Mouse (Mus musculus): ENCODE results near the gene Zbtb42.

Gene Zbtb42

DNA sequence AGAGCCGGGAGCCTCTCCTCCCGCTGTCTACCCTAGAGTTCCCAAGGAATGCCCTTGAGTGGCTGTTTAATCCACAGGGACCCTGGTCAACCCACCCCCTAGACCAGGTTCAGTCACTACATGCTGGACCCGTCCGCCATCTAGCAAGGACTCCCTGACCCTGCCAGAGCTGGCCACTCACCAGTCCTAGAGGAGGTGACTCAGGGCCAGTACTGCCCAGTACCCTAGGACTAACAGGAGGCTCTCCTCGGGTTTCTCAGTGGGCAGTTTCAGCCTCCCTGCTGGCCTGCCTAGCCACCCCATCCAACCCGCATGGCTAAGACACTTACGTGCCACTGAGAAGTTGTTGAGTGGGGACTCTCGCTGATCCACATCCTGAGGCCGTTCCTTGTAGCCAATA lies 16.8 kb upstream of the Zbtb42 start:
- DNase-seq, result no peak

DNA sequence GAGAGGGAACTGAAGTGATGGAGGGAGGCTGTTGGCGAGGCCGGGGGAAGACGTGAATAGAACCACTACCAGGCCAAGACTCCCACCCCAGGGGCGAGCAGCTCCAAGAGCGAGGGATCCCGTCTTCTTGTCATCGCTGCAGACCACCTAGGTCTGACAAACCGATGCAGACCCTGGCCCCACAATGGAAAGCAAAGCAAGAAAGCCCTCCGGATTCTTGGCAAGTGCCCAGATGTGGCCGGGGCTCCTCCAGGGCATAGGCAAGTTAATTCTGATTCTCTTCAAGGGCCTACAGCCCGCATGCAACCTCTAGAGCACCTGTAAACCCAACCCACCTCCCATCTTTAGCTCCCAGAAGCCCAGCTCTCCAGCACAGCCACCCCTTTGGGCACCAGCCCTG lies 15.3 kb upstream of the Zbtb42 start:
- DNase-seq, result no peak

GRCm38 (mm10) chr12:112663716-112664115 lies 14.9 kb upstream of the Zbtb42 start:
- no peak for DNase-seq

GRCm38 (mm10) chr12:112664124-112664523 lies 14.5 kb upstream of the Zbtb42 start:
- DNase-seq, result no peak

DNA sequence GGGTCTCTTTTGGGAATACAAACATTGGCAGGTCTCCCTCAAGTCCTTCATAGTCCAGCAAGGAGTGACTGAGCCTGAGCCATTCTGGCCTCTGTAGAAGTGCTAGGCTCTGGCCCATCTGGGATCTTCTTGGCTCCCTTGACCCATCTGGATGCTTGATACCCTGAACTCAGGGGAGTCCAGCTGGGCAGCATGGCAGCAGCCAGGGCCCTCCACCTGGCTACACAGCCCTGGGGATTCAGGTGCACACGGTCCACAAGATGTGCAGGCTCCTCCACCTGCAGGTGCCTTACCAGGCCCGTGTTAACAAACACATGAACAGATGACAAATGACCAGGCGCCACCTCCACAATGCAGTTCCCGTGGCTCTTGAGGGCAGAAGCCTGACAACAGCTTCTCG lies 14.0 kb upstream of the Zbtb42 start:
- no peak for DNase-seq

GRCm38 (mm10) chr12:112665445-112665844 lies 13.2 kb upstream of the Zbtb42 start:
- DNase-seq, result peak; percentile 63 to 72

DNA sequence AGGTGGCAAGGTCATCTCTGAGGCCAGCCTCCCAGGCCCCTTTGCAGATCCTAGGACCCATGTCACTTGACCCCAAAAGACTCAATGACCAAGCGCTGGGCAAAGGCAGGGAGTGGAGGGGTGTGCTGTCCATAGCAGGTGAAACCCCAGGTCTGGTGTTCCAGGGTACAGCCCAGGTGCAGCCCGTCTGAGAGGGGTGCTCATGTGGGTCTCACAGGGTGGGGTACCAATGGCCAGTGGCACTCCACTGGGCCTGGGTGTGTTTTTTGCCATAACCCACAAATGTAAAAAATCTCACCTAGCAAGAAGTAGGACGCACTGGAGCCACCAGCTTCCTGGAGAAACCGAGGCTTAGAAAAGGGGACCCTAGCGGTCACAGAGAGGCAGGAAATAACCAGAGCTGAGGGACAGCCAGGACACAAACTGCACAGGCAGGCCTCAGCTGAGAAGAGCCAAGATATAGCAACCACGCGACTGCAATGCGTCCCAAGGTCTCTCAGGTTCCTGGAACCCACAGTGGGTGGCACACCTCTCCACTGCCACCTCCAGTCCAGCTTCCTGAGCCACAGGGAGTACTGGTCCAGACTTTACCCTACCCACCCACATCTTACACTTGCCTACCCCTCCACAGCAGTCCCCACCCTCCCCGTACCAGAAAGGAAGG lies 12.6 kb upstream of the Zbtb42 start:
- no peak for DNase-seq

DNA sequence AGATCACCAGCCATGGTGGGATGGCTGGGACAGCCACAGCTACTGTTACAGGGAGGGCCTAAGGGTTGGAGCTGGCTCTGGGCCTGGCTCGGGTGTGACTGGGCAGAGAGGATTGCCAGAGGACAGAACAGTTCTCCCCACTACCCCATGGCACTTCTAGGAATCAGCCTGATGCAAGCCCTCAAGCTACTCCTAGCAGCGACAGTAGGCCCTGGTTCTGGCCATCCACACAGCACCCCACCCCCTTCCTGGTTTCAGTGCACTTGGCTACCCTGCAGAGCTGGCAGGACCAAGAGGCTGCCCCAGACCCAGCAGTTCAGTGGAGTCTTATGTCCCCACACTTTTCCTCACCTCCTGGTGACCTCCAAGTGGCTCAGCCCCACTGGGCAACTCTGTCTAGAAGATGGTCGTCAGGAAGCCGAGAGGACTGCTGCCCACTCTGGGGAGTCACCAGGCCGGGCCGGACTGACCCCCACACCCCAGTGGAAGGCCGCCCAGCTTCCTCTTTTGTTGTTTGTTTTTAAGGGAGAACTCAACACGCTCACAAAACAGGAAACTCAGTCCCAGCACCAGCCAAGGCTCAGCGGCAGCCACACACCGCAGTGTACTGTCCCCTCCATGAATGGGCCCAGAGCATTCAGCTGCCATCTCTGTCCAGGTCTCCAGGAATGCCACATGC lies 10.9 kb upstream of the Zbtb42 start:
- DNase-seq, result peak; percentile 31 to 50

GRCm38 (mm10) chr12:112670718-112671393 lies 7.8 kb upstream of the Zbtb42 start:
- peak in 1 of 2 experiments; percentile 59 for DNase-seq

DNA sequence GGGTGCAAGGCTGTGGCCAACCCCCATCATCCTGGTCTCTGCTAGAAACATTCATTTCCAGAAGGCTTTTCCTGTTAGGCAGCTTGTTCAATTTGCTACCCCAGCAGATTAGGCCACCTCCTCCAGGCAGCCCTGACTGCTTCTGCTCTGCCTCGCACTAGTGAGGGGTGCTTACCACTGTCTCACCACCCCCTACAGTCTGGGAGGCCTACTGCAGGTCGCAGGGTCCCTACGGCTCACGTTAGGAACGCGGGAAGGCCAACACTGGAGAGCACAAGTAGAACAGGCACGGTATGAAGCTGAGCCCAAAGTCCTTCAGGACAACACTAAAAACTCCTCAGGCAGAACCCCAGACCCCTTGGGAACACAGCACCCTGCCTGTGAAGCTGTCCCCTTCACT lies 6.7 kb upstream of the Zbtb42 start:
- peak in 1 of 2 experiments; percentile 47 for DNase-seq

DNA sequence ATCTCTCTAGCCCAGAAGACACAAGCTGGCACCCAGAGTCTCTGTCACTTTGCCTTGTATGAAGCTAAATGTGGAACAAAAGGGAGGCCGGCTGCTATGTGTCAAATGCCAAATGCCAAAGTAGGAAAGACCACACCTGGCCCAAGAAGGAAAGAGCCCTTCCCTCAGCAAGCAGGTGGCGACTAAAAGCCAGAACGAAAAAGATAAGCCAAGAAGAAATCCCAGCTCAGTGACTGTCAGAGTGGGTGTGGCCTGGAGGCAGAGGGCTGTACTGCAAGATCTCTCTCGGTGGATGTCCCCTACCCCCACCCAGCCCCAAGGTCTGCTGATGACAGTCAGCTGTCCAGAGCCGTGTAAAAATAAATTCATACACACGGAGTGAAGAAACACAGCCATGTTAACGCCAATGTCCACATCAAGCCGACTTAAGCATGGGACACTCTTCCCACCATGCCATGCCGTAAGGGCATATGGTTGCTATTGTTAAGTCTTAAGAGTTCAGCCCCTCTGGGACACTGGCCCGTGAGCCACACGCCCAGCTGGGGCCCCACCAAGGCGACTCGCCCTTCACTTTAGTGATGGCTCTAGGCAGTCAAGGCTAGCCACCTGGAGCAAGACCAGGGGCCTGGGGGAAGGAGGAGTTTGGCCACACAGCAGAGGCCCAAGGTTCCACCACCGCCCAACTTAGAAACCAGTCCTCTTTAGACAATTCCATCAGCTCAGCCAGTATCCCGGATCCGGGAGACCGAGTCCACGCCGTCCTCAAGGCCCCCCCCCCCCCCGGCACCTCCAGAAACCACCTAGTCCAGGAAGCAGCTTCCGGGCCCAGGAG lies 5.7 kb upstream of the Zbtb42 start:
- DNase-seq, result peak in 1 of 2 experiments; percentile 40

DNA sequence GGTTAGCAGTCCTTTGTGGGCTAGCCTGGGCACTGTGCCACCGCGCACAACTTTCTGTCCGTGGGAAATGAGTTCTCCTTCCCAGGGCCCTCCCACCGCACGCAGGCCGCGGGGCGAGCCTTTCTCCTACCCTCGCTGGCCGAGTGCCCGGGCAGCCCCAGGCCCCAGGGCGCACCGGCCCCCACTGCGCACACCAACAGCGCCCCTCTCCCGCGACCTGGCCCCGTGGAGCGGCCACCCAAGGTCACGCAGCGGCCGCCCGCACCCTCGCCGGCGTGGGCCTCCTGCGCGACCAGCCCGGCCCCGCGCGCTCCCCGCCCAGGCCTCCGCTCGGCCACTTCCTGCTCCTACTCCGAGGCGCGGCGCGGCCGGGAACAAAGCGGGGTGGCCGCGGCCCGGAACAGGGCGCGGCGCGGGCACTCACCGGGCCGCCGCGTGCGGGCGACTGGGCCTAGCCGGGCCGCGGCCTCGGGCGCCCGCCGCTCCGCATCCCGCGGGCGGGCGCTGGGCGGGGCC lies 5.0 kb upstream of the Zbtb42 start:
- DNase-seq, result peak; percentile 48 to 78

DNA sequence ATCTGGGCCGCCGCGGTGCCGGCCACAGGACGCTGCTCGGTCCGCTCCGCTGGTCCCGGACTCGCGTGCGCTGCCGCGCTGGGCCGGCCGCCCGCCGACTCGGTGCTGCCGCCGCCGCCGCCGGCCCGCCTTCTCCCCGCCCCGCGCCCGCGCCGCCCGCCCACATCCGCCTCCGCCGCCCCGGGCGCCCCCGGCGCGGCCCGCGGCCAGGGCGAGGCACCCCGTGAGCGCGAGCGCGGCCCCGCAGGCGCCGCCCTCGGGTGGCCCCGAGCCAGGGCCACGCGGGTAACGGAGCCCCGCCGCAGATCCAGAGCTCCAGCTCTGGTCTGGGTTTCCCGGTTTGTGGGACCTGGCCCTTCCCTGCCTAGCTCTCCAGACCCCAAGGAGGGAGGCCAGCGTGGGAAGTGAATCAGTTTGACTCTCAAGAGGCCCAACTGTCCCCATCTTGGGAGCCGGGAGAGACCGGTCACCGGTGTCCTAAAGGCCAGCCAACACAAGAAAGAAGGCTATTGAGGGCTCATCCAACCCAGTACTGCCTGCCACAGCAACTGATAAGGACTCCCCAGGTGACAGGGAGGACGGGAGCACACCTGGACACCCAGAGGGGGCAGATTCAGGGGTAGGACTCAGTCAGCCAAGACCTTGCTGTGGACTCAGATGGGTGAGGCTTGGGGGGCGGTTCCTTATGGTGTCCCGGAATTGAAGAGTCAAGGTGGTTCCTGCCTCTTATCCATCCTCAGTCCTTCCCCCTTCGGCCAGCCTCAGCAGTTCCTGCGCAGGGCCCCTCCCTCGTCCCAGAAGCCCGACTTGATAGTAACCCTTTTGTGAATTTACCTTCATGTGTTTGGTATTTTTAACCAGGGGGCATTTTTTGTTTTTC lies 4.3 kb upstream of the Zbtb42 start, which contains the start of gene Akt1:
Akt1 (minus strand) TSS at position 753 of the 880 bp plus-strand sequence.
- DNase-seq, result peak; percentile 55 to 79

DNA sequence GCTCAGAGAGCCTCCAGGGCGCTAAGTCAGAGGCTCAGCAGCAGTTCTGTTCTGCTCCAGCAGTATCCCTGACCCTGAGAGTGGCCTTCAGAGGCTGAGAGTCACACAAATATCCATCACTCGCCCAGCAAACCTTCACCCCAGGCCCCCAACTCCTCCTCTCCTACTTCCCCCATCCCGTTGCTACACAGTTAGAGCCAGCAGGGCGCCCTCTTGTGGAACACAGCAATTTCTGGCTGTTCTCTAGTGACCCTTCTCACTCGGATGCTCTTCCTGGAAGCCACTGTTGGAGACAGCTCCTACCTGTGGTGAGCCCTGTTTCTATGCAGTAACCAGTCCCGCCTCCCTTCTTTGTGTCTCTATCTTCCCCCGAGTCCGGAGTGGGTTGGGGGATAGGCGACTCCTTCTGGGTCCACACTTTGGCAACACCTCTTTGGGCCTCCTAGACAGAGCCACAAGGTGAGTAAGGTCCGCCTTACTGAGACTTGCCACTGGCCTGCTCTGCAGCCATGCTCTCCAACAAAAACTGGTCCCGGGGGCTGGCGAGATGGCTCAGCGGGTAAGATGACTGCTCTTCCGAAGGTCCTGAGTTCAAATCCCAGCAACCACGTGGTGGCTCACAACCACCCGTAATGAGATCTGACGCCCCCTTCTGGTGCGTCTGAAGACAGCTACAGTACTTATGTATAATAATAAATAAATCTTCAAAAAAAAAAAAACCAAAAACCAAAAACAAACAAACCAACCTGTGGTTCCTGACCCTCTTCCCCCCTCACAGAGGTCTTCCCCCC lies 3.2 kb upstream of the Zbtb42 start:
- peak; percentile 86 to 91 for DNase-seq

- DNase-seq, result no peak
Observed at GRCm38 (mm10) chr12:112677076-112677475, 1.6 kb upstream of the Zbtb42 start.

DNA sequence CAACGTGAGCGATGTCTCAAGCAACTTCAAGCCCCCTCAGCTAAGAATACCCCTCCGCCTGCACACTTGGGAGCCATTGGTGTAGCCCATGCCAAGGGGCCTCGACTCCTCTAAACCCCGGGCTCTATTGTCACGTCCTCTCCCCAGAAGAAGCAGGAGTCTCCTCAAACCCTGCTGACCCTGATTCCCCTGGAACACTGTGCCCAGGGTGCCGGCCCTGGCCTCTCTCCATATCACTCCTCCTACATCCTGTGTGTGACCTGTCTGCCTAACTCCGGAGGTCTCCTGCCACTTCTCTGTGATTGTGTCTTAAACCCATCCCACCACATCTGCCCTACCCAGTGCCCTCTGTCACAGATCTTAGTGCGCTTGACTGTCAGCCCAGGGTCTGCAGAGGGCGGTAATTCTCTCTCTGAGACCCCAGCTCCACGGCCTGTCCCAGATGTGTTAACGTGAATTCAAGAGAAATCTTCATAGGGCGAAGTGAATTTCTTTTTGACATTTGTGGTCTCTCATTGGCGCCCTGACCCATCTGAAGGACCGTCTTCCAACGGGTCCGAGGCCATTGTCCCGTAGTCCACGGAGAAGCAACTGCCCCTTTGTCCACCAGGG lies 579 bp upstream of the Zbtb42 start:
- DNase-seq, result no peak

DNA sequence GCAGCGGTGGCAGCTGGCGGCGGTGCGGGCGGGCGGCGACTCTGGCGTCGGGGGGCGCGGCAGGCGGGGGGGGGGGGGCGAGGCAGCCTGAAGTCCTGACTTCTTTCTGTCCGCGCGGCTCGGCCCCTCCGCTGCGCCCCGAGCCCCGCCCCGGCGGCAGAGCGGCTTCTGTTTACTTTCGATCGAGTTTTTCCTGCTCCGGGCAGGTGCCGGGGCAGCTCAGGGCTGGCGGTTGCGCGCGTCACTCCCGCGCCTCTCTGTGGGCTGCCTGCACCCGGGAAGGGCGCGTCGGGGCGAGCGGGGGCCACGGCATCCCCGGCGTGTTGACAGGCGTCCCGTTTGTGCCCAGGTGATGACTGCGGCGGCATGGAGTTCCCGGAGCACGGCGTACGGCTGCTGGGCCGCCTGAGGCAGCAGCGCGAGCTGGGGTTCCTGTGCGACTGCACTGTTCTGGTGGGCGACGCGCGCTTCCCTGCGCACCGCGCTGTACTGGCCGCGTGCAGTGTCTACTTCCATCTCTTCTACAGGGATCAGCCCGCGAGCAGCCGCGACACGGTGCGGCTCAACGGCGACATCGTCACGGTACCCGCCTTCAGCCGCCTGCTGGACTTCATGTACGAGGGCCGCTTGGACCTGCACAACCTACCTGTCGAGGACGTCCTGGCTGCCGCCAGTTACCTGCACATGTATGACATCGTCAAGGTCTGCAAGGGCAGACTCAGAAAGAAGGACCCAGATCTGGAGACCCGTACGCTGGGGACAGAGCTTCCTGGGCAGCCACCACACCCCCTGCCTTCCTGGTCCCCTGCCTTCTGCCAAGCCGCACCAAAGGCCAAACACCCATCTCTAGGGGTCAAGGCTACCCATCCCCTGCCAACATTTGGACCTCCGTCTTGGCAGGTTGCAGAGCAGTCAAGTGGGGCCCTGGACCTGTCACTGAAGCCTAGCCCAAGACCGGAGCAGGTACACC lies 684 bp downstream of the Zbtb42 start:
- peak; percentile 36 to 72 for DNase-seq

GRCm38 (mm10) chr12:112683351-112683750 lies 4.7 kb downstream of the Zbtb42 start:
- no peak for DNase-seq

DNA sequence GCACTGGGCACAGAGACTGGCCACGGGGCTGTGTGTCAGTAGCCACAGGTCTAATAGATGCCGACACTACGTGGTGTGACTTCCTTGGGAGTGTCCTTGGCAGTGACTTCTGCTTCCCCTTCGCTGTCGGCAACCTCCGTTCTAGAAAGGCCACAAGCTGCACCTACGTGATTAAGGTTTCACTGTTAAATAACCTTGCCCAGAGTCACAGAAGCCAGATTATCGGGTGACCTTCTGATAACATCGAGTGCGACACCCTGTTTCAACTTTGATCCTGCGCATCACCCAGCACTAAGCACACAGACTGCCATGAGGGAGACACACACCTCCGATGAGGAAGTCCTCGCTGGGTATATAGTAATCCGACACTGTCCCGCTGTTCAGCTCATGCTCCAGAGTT lies 9.8 kb downstream of the Zbtb42 start:
- DNase-seq, result no peak
